Mouse (Mus musculus): Measurements from ENCODE around the gene Bcl9. TPM values are rescaled to one million over a fixed set of nuclear protein-coding genes. Genes with fewer than 3 reads are reported as not detected.

The Bcl9 gene
- total and polyA plus RNA-seq, 3 experiments, result 1.1 to 13.5 (median 3.3) TPM

DNA sequence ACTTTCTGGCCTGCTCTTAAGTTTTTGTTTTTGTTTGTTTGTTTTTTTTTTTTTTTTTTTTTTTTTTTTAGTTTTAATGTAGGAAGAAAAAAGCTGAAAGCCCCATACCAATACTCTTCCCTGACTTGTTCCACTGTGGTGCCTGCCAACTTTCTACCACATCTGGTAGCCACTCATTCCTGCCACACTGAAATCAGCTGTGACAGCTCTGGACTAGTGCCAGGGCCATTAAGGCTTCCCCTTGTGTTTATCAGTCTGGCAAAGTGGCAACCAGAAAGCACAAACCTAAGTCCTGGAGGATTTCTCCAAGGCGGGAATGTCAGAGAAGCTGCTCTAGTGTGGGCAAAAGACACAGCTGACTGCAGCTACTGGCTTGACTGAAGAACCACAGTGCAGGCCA lies 83.3 kb downstream of the Bcl9 start:
- in situ Hi-C loops (cut with MboI; ENCODE audit: low pct_ligation_motif_present, low pct_unique_long_range_greater_than_20kb, low sequenced_read_pairs) (no loop called here), dilution Hi-C loops (cut with MboI; ENCODE audit: extremely low pct_ligation_motif_present, extremely low pct_unique_long_range_greater_than_20kb, low sequenced_read_pairs) (no loop called here)
- no peaks in the 10 kb centered on the region for H3K27me3 ChIP-seq (replicated peaks)
- H3K9me3 ChIP-seq (replicated peaks; ENCODE audit: low read length), result no peaks in the 10 kb centered on the region
- peaks cover 0 to 10% of the 10 kb centered on the region in 2 experiments; a peak in 2 of 4 replicates for H3K4me1 ChIP-seq (ENCODE audit: control insufficient read depth in 1 of 2, insufficient read depth in 2 of 2)
- no peak for DNase-seq (ENCODE audit: extremely low read depth)
- H3K27ac ChIP-seq (ENCODE audit: insufficient read depth, low read depth), result no peak overlapping the region
- H3K36me3 ChIP-seq (replicated peaks in 1 of 2; ENCODE audit: control insufficient read depth in 1 of 2, insufficient read depth in 1 of 2, low read length in 1 of 2), result peaks cover 50 to 88% of the 10 kb centered on the region in 2 experiments
- H3K9ac ChIP-seq (ENCODE audit: insufficient read depth, low read depth), result no peak overlapping the region
- H3K4me2 ChIP-seq (ENCODE audit: insufficient read depth, low read depth, poor library complexity, severe bottlenecking), result no peak overlapping the region
- TF ChIP-seq KAT2A (IDR thresholded peaks at IDR 0.05; ENCODE audit: insufficient replicate concordance, low read length) (no peak), BHLHE40 (IDR thresholded peaks at IDR 0.05; ENCODE audit: low read depth, low read length) (no peak), MXI1 (IDR thresholded peaks at IDR 0.05; ENCODE audit: low read depth, low read length) (no peak), MAFK (IDR thresholded peaks at IDR 0.05; ENCODE audit: insufficient replicate concordance, low read length) (no peak), CHD2 (IDR thresholded peaks at IDR 0.05; ENCODE audit: low read length) (no peak), ZC3H11A (IDR thresholded peaks at IDR 0.05; ENCODE audit: low read depth, low read length) (no peak), ELF1 (IDR thresholded peaks at IDR 0.05; ENCODE audit: low read depth, low read length) (no peak), MYC (IDR thresholded peaks at IDR 0.05; ENCODE audit: low read depth, low read length) (no peak), CHD1 (IDR thresholded peaks at IDR 0.05; ENCODE audit: low read depth, low read length) (no peak), IRF4 (IDR thresholded peaks at IDR 0.05; ENCODE audit: low read depth, low read length) (no peak), ZNF384 (IDR thresholded peaks at IDR 0.05; ENCODE audit: low read depth, low read length) (no peak), NELFE (IDR thresholded peaks at IDR 0.05; ENCODE audit: low read depth, low read length) (no peak)
- no peak overlapping the region for H3K4me3 ChIP-seq (replicated peaks in 1 of 3; ENCODE audit: low read depth in 2 of 3, low read length in 2 of 3, poor library complexity in 1 of 3)
- no peaks in the 10 kb centered on the region for H3K79me2 ChIP-seq (replicated peaks; ENCODE audit: control insufficient read depth, extremely low read depth, insufficient read depth, poor library complexity, severe bottlenecking)

DNA sequence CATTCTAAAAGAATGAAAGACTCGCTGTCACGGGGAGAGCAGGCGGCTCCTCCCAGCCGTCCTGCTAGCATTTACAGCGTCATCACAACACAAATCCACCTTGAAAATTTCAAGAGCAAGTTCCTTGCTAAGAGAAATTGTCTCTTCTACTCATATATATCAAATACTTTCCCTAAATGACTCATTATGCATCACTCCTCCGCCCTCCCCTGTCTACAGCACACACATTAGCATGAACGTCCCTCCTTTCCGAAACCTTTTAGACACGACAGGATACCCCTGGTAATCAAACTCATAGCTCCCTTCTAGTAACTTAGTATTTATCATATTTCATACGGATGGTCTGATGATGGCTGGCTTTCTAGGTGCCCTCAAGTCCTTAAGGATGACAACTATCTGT lies 83.8 kb downstream of the Bcl9 start:
- Histone ChIP-seq H3K79me2 (replicated peaks; ENCODE audit: control insufficient read depth, extremely low read depth, insufficient read depth, poor library complexity, severe bottlenecking) (no peaks in the 10 kb centered on the region), H3K4me2 (ENCODE audit: insufficient read depth, low read depth, poor library complexity, severe bottlenecking) (no peak overlapping the region), H3K27me3 (replicated peaks) (no peaks in the 10 kb centered on the region), H3K9ac (ENCODE audit: insufficient read depth, low read depth) (no peak overlapping the region), H3K4me3 (replicated peaks in 1 of 3; ENCODE audit: low read depth in 2 of 3, low read length in 2 of 3, poor library complexity in 1 of 3) (no peak overlapping the region), H3K4me1 (ENCODE audit: control insufficient read depth in 1 of 2, insufficient read depth in 2 of 2) (peaks cover 0 to 10% of the 10 kb centered on the region in 2 experiments; a peak in 2 of 4 replicates), H3K36me3 (replicated peaks in 1 of 2; ENCODE audit: control insufficient read depth in 1 of 2, insufficient read depth in 1 of 2, low read length in 1 of 2) (peaks cover 55 to 88% of the 10 kb centered on the region in 2 experiments), H3K9me3 (replicated peaks; ENCODE audit: low read length) (no peaks in the 10 kb centered on the region), H3K27ac (ENCODE audit: insufficient read depth, low read depth) (no peak overlapping the region)
- dilution Hi-C loops (cut with MboI; ENCODE audit: extremely low pct_ligation_motif_present, extremely low pct_unique_long_range_greater_than_20kb, low sequenced_read_pairs) (no loop called here), in situ Hi-C loops (cut with MboI; ENCODE audit: low pct_ligation_motif_present, low pct_unique_long_range_greater_than_20kb, low sequenced_read_pairs) (no loop called here)
- DNase-seq (ENCODE audit: extremely low read depth), result no peak
- TF ChIP-seq ZKSCAN1 (IDR thresholded peaks at IDR 0.05; ENCODE audit: borderline replicate concordance, low read depth, low read length) (no peak), POLR2AphosphoS2 (IDR thresholded peaks at IDR 0.05; ENCODE audit: low read depth, low read length) (no peak), POLR2A (IDR thresholded peaks at IDR 0.05; ENCODE audit: low read depth, low read length) (no peak), ZC3H11A (IDR thresholded peaks at IDR 0.05; ENCODE audit: low read depth, low read length) (no peak)

- no peaks in the 10 kb centered on the region for H3K27me3 ChIP-seq (replicated peaks)
- dilution Hi-C loops (cut with MboI; ENCODE audit: extremely low pct_ligation_motif_present, extremely low pct_unique_long_range_greater_than_20kb, low sequenced_read_pairs), result no loop called here
- in situ Hi-C loops (cut with MboI; ENCODE audit: low pct_ligation_motif_present, low pct_unique_long_range_greater_than_20kb, low sequenced_read_pairs), result no loop called here
- H3K36me3 ChIP-seq (replicated peaks in 1 of 2; ENCODE audit: control insufficient read depth in 1 of 2, insufficient read depth in 1 of 2, low read length in 1 of 2), result peaks cover 63 to 94% of the 10 kb centered on the region in 2 experiments
- H3K4me3 ChIP-seq (replicated peaks in 1 of 3; ENCODE audit: low read depth in 2 of 3, low read length in 2 of 3, poor library complexity in 1 of 3), result no peak overlapping the region
- no peak for TF ChIP-seq MAZ (IDR thresholded peaks at IDR 0.05; ENCODE audit: low read depth, low read length)
- no peak for TF ChIP-seq ZNF384 (IDR thresholded peaks at IDR 0.05; ENCODE audit: low read depth, low read length)
- no peak for TF ChIP-seq SMC3 (IDR thresholded peaks at IDR 0.05; ENCODE audit: low read depth, low read length)
- no peak for TF ChIP-seq CTCF (conservative IDR thresholded peaks at IDR 0.05 in 1 of 2, IDR thresholded peaks at IDR 0.05 in 1 of 2; ENCODE audit: low read depth in 2 of 2, low read length in 2 of 2)
- no peak for TF ChIP-seq TCF12 (IDR thresholded peaks at IDR 0.05; ENCODE audit: low read depth, low read length)
- peaks cover 0 to 19% of the 10 kb centered on the region in 2 experiments; a peak in 2 of 4 replicates for H3K4me1 ChIP-seq (ENCODE audit: control insufficient read depth in 1 of 2, insufficient read depth in 2 of 2)
- no peak overlapping the region for H3K27ac ChIP-seq (ENCODE audit: insufficient read depth, low read depth)
- no peaks in the 10 kb centered on the region for H3K9me3 ChIP-seq (replicated peaks; ENCODE audit: low read length)
- DNase-seq (ENCODE audit: extremely low read depth), result peak; percentile 46
- no peaks in the 10 kb centered on the region for H3K79me2 ChIP-seq (replicated peaks; ENCODE audit: control insufficient read depth, extremely low read depth, insufficient read depth, poor library complexity, severe bottlenecking)
- no peak overlapping the region for H3K4me2 ChIP-seq (ENCODE audit: insufficient read depth, low read depth, poor library complexity, severe bottlenecking)
- H3K9ac ChIP-seq (ENCODE audit: insufficient read depth, low read depth), result no peak overlapping the region
Observed at GRCm38 (mm10) chr3:97211177-97211576, 86.5 kb downstream of the Bcl9 start.

All from CH12.LX (cell line).